Mouse (Mus musculus): ENCODE results near the gene Rnf10. TPM values are rescaled to one million over a fixed set of nuclear protein-coding genes. Genes with fewer than 3 reads are reported as not detected.

Gene Rnf10
- polyA plus RNA-seq, 1 experiment = 168 TPM

- Histone ChIP-seq H3K4me3 (ENCODE audit: insufficient read depth, low read length) (no peak overlapping the region), H3K27ac (ENCODE audit: insufficient read depth, low read length) (no peak overlapping the region), H3K4me1 (ENCODE audit: control insufficient read depth, insufficient read depth, low read length) (0 out of 2 replicates have a peak, but pooled peaks cover 3% of the 10 kb centered on the region)
- TF ChIP-seq POLR2A (IDR thresholded peaks at IDR 0.05; ENCODE audit: low read depth, low read length) (no peak), CTCF (IDR thresholded peaks at IDR 0.05; ENCODE audit: borderline replicate concordance, insufficient read depth, low read length) (no peak)
Measured at GRCm38 (mm10) chr5:115240191-115240590, 32.5 kb downstream of the Rnf10 start.

DNA sequence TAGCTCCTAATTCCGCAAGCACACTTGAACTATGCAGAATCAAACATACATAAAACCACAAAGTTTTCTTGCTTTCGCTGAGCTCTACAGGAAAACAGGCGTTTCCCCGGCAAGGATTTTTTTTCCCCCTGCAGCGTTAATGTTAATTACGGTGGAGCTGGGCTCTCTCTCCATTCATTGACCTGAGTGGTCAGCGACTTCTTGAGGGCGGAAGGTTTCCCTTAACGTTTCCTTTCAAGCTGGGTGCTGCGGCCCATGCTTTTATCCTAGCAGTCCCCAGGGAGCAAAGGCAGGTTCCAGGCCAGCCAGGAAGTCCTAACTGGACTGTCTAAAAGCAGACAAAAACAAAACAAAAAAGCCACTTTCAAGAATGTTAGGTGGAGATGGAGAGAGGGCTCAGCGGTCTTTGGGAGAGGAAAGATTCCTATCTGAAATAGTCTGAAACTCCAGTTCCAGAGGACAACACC lies 33.9 kb downstream of the Rnf10 start:
- 0 out of 2 replicates have a peak, but pooled peaks cover 3% of the 10 kb centered on the region for H3K4me1 ChIP-seq (ENCODE audit: control insufficient read depth, insufficient read depth, low read length)
- peak overlapping the region; percentile 71 for H3K4me3 ChIP-seq (ENCODE audit: insufficient read depth, low read length)
- no peak overlapping the region for H3K27ac ChIP-seq (ENCODE audit: insufficient read depth, low read length)
- TF ChIP-seq CTCF (IDR thresholded peaks at IDR 0.05; ENCODE audit: borderline replicate concordance, insufficient read depth, low read length) (no peak), POLR2A (IDR thresholded peaks at IDR 0.05; ENCODE audit: low read depth, low read length) (no peak)

- peak overlapping the region; percentile 51 for H3K27ac ChIP-seq (ENCODE audit: insufficient read depth, low read length)
- H3K4me3 ChIP-seq (ENCODE audit: insufficient read depth, low read length) = peak overlapping the region; percentile 71
- H3K4me1 ChIP-seq (ENCODE audit: control insufficient read depth, insufficient read depth, low read length) = 0 out of 2 replicates have a peak, but pooled peaks cover 3% of the 10 kb centered on the region
- TF ChIP-seq POLR2A (IDR thresholded peaks at IDR 0.05; ENCODE audit: low read depth, low read length) = peak; percentile 79
- TF ChIP-seq CTCF (IDR thresholded peaks at IDR 0.05; ENCODE audit: borderline replicate concordance, insufficient read depth, low read length) = no peak
Measured at GRCm38 (mm10) chr5:115237803-115238728, 34.6 kb downstream of the Rnf10 start.

DNA sequence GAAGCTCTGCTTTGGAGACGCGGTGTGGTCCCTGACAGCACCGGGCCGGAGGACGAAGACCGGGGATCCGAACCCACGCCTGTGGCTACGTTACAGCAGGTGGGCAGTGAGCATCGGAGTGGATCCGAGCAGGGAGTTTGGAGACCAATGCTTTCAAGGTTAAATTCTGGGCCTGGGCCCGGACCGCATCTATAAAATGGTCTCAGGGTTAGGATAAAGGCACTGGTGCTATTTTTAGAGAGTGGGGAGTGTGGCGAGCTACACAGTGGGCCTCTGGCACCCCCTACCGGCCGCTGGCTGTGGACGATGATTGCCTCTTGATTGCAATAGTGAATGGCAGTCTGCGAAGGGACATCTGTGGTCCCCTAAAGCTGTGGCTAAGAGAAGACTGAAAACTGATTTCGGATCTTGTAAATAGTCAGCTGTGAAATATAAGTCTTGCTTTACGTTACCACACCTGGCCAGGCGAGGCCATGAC lies 36.9 kb downstream of the Rnf10 start, which contains the start of gene Pop5:
Gene Pop5 (plus strand): TSS at position 51 of the 478 bp plus-strand sequence.
- peak within 1 kb of the TSS; percentile 3; the same call in 1 of the 2 replicates for H3K27ac ChIP-seq (ENCODE audit: insufficient read depth, low read length)
- peak; percentile 89 for TF ChIP-seq CTCF (IDR thresholded peaks at IDR 0.05; ENCODE audit: borderline replicate concordance, insufficient read depth, low read length)
- no peak for TF ChIP-seq POLR2A (IDR thresholded peaks at IDR 0.05; ENCODE audit: low read depth, low read length)

DNA sequence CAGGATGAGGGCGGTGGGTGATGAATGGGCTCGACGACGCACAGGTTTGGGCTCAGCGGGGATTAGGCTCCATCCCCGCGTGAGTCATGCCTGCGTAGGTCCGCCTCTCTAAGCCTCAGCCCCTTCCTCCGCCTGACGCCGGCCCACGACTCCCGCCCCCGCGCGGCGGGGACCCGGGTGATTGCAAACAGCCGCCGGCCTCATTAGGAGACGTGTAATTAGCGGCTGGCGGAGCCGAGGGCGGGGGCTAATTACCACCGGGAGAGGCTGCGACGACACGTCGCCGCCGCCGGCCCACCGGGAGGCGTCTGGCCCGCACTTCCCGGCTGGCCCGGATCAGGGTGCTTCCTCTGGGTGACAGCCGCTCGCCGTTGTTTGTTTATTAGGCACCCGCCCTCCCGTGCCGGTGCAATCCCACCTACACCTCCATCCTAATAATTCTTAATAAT lies 37.4 kb downstream of the Rnf10 start:
- 0 out of 2 replicates have a peak, but pooled peaks have one; percentile 24 for TF ChIP-seq POLR2A (IDR thresholded peaks at IDR 0.05; ENCODE audit: low read depth, low read length)
- TF ChIP-seq CTCF (IDR thresholded peaks at IDR 0.05; ENCODE audit: borderline replicate concordance, insufficient read depth, low read length) = no peak
- 0 out of 2 replicates have a peak, but pooled peaks cover 3% of the 10 kb centered on the region for H3K4me1 ChIP-seq (ENCODE audit: control insufficient read depth, insufficient read depth, low read length)
- H3K27ac ChIP-seq (ENCODE audit: insufficient read depth, low read length) = peak overlapping the region; percentile 3; the same call in 1 of the 2 replicates
- peak overlapping the region; percentile 57 for H3K4me3 ChIP-seq (ENCODE audit: insufficient read depth, low read length)

More for the DNA sequence above, 36.9 kb downstream of the Rnf10 start, which contains the start of gene Pop5:
- 0 out of 2 replicates have a peak, but pooled peaks cover 3% of the 10 kb centered on the region for H3K4me1 ChIP-seq (ENCODE audit: control insufficient read depth, insufficient read depth, low read length)
- peak within 1 kb of the TSS; percentile 57 for H3K4me3 ChIP-seq (ENCODE audit: insufficient read depth, low read length)

- Histone ChIP-seq H3K27ac (ENCODE audit: insufficient read depth, low read length) (no peak overlapping the region), H3K4me1 (ENCODE audit: control insufficient read depth, insufficient read depth, low read length) (0 out of 2 replicates have a peak, but pooled peaks cover 3% of the 10 kb centered on the region), H3K4me3 (ENCODE audit: insufficient read depth, low read length) (no peak overlapping the region)
- TF ChIP-seq CTCF (IDR thresholded peaks at IDR 0.05; ENCODE audit: borderline replicate concordance, insufficient read depth, low read length) (no peak), POLR2A (IDR thresholded peaks at IDR 0.05; ENCODE audit: low read depth, low read length) (no peak)
Measured at GRCm38 (mm10) chr5:115234519-115234918, 38.2 kb downstream of the Rnf10 start.

- H3K4me1 ChIP-seq (ENCODE audit: control insufficient read depth, insufficient read depth, low read length) = no peaks in the 10 kb centered on the region
- no peak overlapping the region for H3K27ac ChIP-seq (ENCODE audit: insufficient read depth, low read length)
- no peak overlapping the region for H3K4me3 ChIP-seq (ENCODE audit: insufficient read depth, low read length)
- TF ChIP-seq CTCF (IDR thresholded peaks at IDR 0.05; ENCODE audit: borderline replicate concordance, insufficient read depth, low read length) (no peak), POLR2A (IDR thresholded peaks at IDR 0.05; ENCODE audit: low read depth, low read length) (no peak)
Measured at GRCm38 (mm10) chr5:115233031-115233780, 39.5 kb downstream of the Rnf10 start.

DNA sequence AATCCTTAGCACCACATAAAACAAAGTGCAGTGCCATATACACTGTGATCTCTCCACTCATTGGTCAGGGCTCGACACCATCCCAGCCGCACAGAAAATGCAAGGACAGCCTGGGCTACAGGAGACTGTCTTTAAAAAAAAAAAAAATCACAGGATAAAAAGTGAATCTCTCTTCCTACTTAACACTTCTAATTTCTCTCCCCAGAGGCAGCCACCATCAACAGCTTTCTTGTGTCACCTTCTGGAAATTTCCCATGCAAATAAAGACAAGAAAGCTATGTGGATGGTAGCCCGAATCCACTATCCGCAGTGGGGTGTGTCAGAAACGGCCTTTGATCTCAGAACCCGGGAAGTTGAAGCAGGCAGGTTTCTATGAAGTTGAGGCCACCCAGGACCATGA lies 40.2 kb downstream of the Rnf10 start:
- no peaks in the 10 kb centered on the region for H3K4me1 ChIP-seq (ENCODE audit: control insufficient read depth, insufficient read depth, low read length)
- no peak for TF ChIP-seq CTCF (IDR thresholded peaks at IDR 0.05; ENCODE audit: borderline replicate concordance, insufficient read depth, low read length)
- no peak overlapping the region for H3K27ac ChIP-seq (ENCODE audit: insufficient read depth, low read length)

DNA sequence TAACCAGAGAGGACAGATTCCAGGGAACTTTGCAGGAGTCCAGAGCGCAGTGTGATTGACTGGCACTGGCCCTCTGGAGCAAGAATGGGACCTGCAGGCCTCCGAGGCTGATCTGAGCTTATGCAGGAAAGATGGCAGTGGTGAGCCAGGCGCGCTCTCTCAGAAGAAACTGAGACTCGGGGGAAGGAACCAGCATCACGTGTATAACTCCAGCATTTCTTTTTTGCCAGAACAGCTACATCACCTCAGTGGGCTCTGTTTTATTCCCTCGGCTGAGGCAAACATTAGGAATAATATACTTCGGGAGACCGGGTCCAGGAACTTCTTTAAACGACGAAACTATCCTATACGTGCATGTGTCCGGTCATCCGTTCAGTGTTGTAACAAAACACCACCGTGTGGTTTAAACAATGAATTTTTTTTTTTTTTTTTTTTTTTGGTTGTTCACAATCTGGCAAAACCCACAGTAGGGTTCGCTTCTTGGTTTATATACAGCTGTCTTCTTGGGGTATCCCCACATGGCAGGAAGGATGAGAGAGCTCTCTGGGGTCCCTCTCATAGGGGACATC lies 41.1 kb downstream of the Rnf10 start:
- TF ChIP-seq CTCF (IDR thresholded peaks at IDR 0.05; ENCODE audit: borderline replicate concordance, insufficient read depth, low read length) (no peak), POLR2A (IDR thresholded peaks at IDR 0.05; ENCODE audit: low read depth, low read length) (no peak)
- no peaks in the 10 kb centered on the region for H3K4me1 ChIP-seq (ENCODE audit: control insufficient read depth, insufficient read depth, low read length)
- no peak overlapping the region for H3K4me3 ChIP-seq (ENCODE audit: insufficient read depth, low read length)
- no peak overlapping the region for H3K27ac ChIP-seq (ENCODE audit: insufficient read depth, low read length)

More for the DNA sequence above, 40.2 kb downstream of the Rnf10 start:
- H3K4me3 ChIP-seq (ENCODE audit: insufficient read depth, low read length) = no peak overlapping the region
